Mouse (Mus musculus) thymus, adult 2 months (tissue): ENCODE data around the gene Map3k19. TPM values are rescaled to one million over a fixed set of nuclear protein-coding genes. Genes with fewer than 3 reads are reported as not detected.

Source experiments
- DNase-seq: peaks from one replicate; pipeline ENCODE4 v3.0.0; 2021
- H3K27ac ChIP-seq: fragments of 200-500 bp; 2 replicates; pipeline ENCODE4 v1.5.1; 2012; ENCODE audit warnings: low read length, control low read depth; ENCODE audit not compliant: control insufficient read depth, insufficient read depth
- H3K27me3 ChIP-seq: fragments of 200-500 bp; 2 replicates; pipeline ENCODE4 v1.6.1; 2012; ENCODE audit warnings: mild to moderate bottlenecking, low read length, moderate library complexity, mixed read lengths; ENCODE audit not compliant: control insufficient read depth, insufficient read depth
- H3K36me3 ChIP-seq: fragments of 200-500 bp; 2 replicates; pipeline ENCODE4 v1.6.1; 2012; ENCODE audit warnings: mild to moderate bottlenecking, low read length, moderate library complexity; ENCODE audit not compliant: control insufficient read depth, insufficient read depth
- H3K4me1 ChIP-seq: fragments of 200-500 bp; replicated peaks from 2 replicates; pipeline ENCODE4 v1.6.1; 2012; ENCODE audit warnings: low read length; ENCODE audit not compliant: control insufficient read depth, insufficient read depth
- H3K4me3 ChIP-seq: fragments of 200-500 bp; 2 replicates; pipeline ENCODE4 v1.5.1; 2012; ENCODE audit warnings: mild to moderate bottlenecking, low read length, control low read depth, moderate library complexity; ENCODE audit not compliant: control insufficient read depth, insufficient read depth
- CTCF ChIP-seq: fragments of 200-500 bp; IDR thresholded peaks from 2 replicates; pipeline ENCODE4 v1.5.1; 2012; ENCODE audit warnings: mild to moderate bottlenecking, control low read depth, low read length, moderate library complexity, borderline replicate concordance; ENCODE audit not compliant: control insufficient read depth, poor library complexity, insufficient read depth; ENCODE audit errors: extremely low read depth
- POLR2A ChIP-seq: fragments of 200-500 bp; IDR thresholded peaks from 2 replicates; pipeline ENCODE4 v1.6.1; 2012; ENCODE audit warnings: mild to moderate bottlenecking, low read length, control low read depth, moderate library complexity; ENCODE audit not compliant: control insufficient read depth, poor library complexity, insufficient read depth; ENCODE audit errors: extremely low read depth
- WGBS: fragments of 180-500 bp; shearing (Covaris S2); methylation state at CpG from one replicate; pipeline ENCODE4 v1.1.7; 2018; 5-methylcytosine and 5-hydroxymethylcytosine counted together
- polyA plus RNA-seq: library from polyadenylated mRNA; depleted of rRNA; stranded (reverse); fragments of >200 nt; gene quantifications from 2 replicates; pipeline ENCODE4 v1.2.3, GENCODE M21; 2012

Gene Map3k19
- polyA plus RNA-seq, 1 experiment = 0.54 TPM

GRCm38 (mm10) chr1:127860492-127860891, 5.7 kb upstream of the Map3k19 start:
- WGBS = 95% methylated on average over 4 of the region's 4 CpGs
- no peaks in the 10 kb centered on the region for H3K27me3 ChIP-seq
- H3K36me3 ChIP-seq = no peaks in the 10 kb centered on the region

GRCm38 (mm10) chr1:127859799-127860400, 5.1 kb upstream of the Map3k19 start:
- no peak for DNase-seq
- no peak for TF ChIP-seq CTCF
- TF ChIP-seq POLR2A = no peak
- Histone ChIP-seq H3K4me3 (no peak overlapping the region), H3K27ac (no peak overlapping the region), H3K4me1 (no peaks in the 10 kb centered on the region), H3K36me3 (no peaks in the 10 kb centered on the region), H3K27me3 (no peaks in the 10 kb centered on the region)
- 96% methylated on average over 6 of the region's 6 CpGs for WGBS

More at GRCm38 (mm10) chr1:127860492-127860891, 5.7 kb upstream of the Map3k19 start:
- no peak for DNase-seq
- Histone ChIP-seq H3K4me3 (no peak overlapping the region), H3K4me1 (no peaks in the 10 kb centered on the region), H3K27ac (no peak overlapping the region)
- TF ChIP-seq CTCF = no peak
- TF ChIP-seq POLR2A = no peak

- no peaks in the 10 kb centered on the region for H3K27me3 ChIP-seq
- no peak overlapping the region for H3K4me3 ChIP-seq
- H3K36me3 ChIP-seq = no peaks in the 10 kb centered on the region
- no peak for DNase-seq
- WGBS = 59% methylated on average over 9 of the region's 9 CpGs
- TF ChIP-seq CTCF = no peak
- TF ChIP-seq POLR2A = no peak
- no peaks in the 10 kb centered on the region for H3K4me1 ChIP-seq
- no peak overlapping the region for H3K27ac ChIP-seq
These were observed 4.3 kb upstream of the Map3k19 start for GRCm38 (mm10) chr1:127858945-127859648.

GRCm38 (mm10) chr1:127850075-127850610, 4.7 kb downstream of the Map3k19 start:
- 11% methylated on average over 7 of the region's 7 CpGs for WGBS
- no peak for TF ChIP-seq POLR2A

GRCm38 (mm10) chr1:127845472-127845871, 9.4 kb downstream of the Map3k19 start:
- no peak for DNase-seq
- no peak overlapping the region for H3K27ac ChIP-seq
- H3K4me1 ChIP-seq = no peaks in the 10 kb centered on the region
- no peak overlapping the region for H3K4me3 ChIP-seq
- WGBS = 93% methylated on average over 5 of the region's 5 CpGs
- no peaks in the 10 kb centered on the region for H3K36me3 ChIP-seq
- TF ChIP-seq POLR2A = no peak
- H3K27me3 ChIP-seq = no peaks in the 10 kb centered on the region

More at GRCm38 (mm10) chr1:127850075-127850610, 4.7 kb downstream of the Map3k19 start:
- no peak overlapping the region for H3K4me3 ChIP-seq
- no peaks in the 10 kb centered on the region for H3K4me1 ChIP-seq
- H3K27me3 ChIP-seq = no peaks in the 10 kb centered on the region
- no peak for DNase-seq
- H3K36me3 ChIP-seq = no peaks in the 10 kb centered on the region
- H3K27ac ChIP-seq = no peak overlapping the region

GRCm38 (mm10) chr1:127838602-127839001, 16.2 kb downstream of the Map3k19 start:
- Histone ChIP-seq H3K36me3 (no peaks in the 10 kb centered on the region), H3K27ac (no peak overlapping the region), H3K4me3 (no peak overlapping the region), H3K4me1 (peaks cover 2% of the 10 kb centered on the region; the same call in 1 of the 2 replicates), H3K27me3 (no peaks in the 10 kb centered on the region)
- TF ChIP-seq POLR2A (no peak), CTCF (no peak)
- 79% methylated on average over 1 of the region's 1 CpGs for WGBS
- no peak for DNase-seq
